Mouse (Mus musculus) forelimb bud, embryonic 11.5 days (tissue): ENCODE measurements around the gene Flii.

Experiments used
- DNase-seq: peaks from one replicate; pipeline ENCODE4 v3.0.0-alpha.2; 2012; ENCODE audit warnings: low read depth, low spot score

Flii gene

DNA sequence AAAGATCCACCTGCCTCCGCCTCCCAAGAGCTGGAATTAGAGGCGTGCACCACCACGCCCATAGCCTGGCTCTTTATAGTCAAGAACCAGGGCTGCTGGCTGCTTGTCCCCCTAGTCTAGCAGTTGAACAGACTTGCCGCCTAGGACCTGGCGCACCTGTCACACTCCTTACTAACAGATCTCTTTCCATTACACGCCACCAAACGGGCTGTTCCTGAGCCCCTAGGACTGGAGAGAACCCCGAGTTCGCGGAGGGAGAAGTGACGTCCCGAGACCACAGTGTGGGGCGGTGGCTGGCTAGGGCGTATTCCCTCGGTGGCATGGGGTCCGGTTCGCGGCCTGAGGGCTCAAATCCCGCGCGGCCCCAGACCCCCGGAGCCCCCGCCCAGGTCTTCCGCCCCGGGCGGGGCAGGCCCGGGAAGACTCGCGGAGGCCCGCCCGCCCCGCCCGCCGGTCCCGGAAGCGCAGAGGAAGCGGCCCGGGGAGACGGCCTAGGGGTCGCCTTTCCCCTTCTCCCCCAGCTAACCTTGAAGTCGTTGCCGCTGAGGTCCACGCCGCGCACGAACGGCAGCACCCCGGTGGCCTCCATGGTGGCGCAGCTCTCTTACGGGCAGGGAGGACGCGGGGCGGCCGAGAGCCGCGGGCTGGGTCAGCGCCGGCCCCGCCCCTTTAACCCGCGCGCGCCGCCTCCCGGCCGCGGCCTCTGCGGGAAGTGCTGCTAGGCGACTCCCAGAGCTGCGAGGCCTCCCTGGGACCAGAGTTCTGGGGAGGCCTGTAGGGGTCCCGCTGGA lies at the start of gene Flii:
Flii (minus strand) TSS at position 663 of the 791 bp plus-strand sequence.
- DNase-seq, result peak; percentile 69

DNA sequence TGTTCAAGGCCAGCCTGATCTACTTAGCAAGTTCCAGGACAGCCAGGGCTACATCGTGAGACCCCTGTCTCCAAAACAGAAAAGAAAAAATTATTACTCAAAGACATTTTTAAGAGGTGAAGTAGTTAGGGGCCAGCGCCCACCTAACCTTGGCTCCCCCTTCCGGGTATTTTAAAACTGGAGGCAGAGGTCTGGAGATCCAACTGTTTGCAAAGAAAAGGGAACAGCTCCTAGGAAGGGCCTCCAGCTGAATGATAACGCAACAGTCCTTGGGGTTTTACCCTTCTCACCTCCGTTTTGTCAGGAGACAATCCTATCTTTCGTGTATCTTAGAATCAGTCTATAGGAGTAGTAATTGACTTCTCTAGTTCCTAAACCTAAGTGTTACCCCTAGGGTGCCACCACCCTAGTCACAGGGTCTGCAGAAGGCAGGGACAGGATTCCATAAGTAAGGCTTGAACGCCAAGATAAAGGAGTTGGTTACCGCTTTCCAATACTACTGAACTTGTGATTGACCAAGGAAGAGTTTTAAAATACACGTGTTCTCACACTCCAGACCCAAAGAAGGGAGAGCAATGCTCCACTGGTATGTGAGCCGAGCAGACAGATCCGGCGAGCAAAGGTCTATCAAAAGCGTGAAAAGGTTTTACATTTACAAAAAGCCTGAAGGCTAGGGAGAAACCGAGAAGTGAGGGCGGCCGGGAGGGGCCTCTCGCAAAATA lies 49.2 kb upstream of the Flii start:
- no peak for DNase-seq

DNA sequence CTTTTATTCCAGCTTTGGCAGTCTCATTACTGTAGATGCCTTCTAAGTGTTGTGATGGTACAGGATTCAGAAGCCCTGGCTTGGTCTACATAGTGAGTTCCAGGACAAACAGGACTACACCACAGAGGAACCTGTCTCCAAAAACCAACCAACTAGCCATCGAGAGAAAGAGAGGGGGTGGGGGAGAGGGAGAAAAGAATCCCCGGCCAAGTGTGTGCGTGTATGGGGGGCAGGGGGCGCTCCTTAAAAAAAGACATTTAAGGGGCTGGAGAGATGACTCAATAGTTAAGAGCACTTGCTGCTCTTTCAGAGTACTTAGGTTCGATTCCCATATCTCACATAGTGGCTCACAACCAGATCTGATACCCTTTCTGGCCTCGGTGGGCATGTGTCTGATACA lies 48.5 kb upstream of the Flii start:
- no peak for DNase-seq

DNA sequence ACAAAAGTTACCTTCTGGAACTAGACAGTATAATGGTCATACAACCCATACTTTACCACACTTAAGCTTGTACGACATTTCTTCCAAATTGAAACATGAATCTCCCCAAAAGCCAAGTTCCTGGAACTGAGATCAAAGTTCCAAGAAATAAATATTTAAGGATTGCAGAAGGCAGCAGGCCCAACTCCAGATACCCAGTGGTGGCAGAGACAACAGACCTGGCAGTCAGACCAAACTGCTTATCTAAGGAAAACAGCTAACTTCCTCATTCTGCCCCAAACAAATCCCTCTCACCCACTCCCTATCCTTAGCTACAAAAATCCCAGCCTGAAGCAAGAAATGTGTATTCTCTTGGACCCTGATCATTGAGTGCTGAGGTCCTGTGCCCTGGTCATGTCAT lies 47.8 kb upstream of the Flii start:
- no peak for DNase-seq

DNA sequence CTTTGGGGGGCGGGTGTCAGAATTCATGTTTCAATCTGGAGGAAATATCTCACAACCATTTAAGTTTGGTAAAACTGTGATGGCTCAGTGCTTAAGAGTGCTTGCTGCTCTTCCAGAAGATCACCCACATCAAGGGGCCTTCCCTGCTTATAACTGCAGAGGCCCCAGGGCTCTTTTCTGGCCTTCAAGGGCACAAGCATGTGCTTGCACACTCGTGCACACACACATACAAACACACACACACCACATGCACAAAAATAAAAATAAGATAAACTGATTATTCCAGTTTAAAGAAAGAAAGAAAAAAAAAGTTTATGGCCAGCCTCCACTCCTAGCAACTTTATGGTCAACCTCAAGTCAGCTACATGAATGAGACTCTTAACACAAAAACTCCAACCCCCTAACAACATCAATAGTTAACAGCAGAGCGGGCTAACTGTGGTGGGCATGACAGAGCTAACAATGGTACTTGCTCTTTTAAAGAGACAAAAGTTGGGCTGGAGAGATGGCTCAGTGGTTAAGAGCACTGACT lies 47.2 kb upstream of the Flii start:
- no peak for DNase-seq

DNA sequence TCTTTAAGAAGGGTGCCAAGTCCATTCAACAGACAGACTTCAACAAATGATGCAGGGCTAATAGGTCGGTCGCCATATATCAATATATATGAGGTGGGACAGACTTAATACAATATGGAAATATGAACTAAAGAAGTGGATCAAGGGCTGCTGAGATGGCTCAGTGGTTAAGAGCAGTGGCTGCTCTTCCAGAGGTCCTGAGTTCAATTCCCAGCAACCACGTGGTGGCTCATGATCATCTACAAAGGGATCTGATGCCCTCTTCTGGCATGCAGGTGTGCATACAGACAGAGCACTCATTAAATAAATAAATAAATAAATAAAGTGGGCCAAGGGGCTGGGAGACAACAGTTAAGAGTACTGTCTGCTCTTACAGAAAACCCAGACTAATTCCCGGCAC lies 45.1 kb upstream of the Flii start:
- no peak for DNase-seq

DNA sequence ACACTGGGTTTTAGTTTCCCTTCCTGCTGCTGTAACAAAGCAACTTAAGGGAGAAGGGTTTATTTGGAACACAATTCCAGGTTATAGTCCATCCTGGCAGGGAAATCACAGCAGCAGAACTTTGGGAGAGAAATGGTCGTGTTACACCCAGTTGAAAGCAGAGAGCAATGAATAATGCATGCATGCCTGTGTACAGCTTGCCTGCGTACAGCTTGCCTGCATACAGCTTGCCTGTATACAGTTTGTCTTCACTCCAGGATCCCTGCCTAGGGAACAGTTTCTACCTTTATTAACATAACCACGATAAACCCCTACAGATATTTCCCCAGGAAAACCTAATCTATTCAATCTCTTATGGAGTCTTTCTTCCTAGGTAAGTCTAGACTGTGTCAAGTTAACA lies 43.7 kb upstream of the Flii start:
- DNase-seq, result no peak

DNA sequence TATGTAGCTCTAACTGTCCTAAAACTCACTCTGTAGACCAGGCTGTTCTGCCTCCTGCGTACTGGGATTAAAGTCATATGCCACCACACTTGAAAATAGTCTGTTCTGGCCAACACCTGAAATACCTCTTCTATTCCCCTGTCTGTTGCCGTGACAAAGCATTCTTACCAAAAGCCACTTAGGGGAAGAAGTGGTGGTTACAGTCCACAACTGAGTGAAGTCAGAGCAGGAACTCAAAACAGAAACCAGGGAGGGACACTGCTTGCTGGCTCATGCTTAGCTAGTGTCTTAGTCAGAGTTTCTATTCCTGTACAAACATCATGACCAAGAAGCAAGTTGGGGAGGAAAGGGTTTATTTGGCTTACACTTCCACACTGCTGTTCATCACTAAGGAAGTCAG lies 42.3 kb upstream of the Flii start:
- no peak for DNase-seq

DNA sequence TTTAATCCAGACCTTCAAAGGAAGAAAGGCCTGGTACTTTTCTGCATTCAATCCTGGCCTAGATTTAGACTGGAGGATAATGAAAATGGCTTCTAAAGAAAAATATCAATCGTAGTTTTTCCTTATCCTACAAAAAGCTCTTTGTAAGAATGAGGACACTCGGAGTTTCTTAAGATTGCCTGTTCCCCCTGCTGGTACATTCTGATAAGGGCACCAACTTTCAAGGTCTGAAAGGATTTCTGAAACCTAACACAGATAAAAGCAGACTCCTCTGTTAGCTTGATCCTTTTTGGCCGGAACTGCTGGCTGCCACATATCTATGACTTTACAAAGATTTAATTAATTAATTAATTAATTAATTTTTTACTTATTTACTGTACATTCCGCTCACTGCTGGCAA lies 39.9 kb upstream of the Flii start:
- no peak for DNase-seq

DNA sequence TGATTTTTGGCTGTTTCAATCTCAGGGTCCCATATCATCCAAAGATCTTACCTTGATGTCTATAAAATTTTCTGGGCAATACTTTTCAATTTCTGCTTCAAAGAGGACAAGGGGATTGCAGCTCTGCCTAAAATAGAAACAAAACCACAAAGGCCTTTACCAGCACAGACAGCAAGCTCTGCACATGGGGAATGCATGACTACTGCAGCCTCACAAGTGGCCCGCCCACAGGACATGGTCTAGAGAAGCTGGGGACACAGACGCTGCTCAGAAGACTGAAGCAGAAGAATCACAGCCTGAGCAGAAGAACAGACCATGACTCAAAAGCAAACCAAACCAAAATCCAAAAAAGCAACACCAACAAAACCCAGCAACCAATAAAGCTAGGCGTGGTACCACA lies 34.6 kb upstream of the Flii start:
- DNase-seq, result no peak

DNA sequence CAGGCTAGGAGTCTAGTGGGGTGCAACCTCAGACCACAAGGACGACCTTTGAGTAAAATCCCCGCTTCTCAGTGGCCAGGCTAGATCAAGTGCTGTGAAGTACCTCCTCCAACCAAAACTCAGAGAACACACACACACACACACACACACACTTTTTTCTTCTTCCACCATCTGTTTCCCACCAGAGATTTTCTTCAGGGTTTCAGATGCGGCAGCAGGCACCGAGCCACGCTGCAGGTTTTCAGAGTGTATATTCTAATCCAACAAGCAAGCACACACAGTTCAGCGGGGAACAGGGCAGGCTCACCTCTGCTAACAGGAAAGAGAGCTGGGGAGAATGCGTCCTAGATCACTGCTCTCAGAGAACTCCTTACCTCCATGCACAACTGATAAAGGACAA lies 28.5 kb upstream of the Flii start:
- no peak for DNase-seq

DNA sequence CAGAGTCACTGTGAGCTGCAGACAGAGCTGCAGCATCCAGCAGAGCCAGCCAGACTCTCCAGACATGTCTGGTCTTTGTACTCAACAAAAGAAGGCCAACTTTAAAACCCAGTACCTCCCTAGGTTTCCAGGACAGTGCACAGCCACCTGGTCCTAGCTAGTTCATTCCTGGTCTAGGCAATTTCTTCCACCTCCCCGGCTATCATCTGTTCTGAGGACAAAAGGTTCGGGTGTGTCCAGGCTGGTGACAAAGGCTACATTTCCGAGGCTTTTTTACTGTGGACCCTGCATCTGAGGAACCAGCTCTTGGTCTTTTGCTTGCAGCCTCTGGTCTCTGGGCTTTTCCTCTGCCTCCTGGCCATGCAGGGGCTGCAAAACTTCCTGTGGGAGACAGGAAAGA lies 13.3 kb upstream of the Flii start:
- DNase-seq, result no peak

DNA sequence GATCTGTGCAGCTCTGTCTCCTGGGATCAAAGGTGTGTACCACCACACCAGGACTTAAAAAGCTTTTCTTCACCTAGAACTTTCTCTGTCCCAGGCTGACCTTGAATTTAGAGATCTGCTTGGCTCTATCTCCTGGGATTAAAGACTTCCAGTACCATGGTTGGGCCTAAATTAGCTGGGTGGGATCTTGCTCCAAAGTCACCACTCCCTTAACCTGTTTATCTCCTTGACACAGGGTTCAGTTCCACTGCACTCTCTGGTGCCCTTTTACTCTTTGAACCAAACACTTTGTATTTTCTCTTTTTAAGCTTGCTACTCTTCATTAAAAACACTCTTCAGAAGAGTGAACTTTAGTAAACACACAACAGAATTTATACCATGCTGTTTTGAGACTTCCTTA lies 10.4 kb upstream of the Flii start:
- no peak for DNase-seq

DNA sequence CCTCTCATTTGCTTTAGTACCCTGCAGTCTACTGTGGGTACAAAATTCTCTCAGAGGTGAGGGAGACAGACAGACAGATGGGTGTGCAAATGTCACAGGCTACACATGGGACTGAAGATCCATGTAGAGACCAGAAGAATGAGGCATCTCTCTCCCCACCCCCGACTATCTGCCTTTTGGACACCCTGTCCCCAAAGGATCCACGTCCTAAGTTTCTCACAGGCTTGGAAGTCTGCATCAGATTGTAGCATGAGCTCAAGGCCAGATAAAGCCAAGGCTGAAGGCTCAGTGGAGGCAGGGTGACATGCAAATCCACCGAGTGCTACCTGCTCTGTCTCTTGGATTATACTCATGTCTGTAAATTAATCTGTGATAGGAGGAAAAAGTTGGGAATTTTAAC lies 9.4 kb upstream of the Flii start:
- no peak for DNase-seq

DNA sequence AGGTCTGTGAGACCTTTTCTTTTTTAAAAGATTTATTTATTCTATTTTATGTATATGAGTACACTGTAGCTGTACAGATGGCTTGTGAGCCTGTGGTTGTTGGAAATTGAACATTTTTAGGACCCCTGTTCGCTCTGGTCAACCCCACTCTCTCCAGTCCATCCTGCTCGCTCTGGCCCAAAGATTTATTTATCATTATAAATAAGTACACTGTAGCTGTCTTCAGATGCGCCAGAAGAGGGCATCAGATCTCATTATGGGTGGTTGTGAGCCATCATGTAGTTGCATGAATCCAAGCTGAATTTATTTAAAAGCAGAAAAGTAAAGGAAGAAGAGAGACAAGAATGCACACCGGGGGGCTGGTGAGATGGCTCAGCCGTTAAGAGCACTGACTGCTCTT lies 8.1 kb upstream of the Flii start:
- no peak for DNase-seq

DNA sequence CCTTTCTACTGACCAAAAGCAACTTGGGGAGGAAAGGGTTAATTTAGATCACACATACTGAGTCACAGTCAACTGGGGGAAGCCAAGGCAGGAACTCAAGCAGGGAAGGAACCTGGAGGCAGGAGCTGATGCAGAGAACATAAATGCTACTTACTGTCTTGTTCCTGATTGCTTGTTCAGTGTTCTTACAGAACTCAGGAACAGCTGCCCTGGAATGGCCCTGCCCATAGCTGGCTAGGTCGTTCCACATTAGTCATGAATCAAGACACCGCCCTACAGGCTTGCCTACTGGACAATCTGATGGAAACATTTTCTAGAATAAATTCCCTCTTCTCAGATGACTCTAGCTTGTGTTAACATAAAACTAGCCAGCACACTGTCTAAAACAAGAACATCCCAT lies 7.1 kb upstream of the Flii start:
- no peak for DNase-seq

DNA sequence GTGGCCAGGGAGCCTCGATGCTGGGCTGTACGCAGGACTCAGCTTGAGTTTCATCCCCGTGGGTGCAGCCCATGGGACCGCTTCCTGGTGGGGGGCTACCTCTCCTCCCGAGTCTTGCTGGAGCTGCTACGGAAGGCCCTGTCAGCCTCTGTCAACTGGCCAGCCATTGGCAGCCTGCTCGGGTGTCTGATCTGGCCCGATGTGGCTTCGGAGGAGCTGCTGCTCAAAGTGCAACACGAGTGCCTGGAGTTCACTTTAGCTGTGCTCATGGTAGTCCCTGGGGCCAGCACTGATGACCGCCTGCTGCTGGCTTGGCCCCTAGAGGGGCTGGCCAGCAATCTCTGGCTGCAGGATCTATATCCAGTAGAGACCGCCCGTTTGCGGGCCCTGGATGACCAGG lies 4.2 kb upstream of the Flii start:
- DNase-seq, result no peak

DNA sequence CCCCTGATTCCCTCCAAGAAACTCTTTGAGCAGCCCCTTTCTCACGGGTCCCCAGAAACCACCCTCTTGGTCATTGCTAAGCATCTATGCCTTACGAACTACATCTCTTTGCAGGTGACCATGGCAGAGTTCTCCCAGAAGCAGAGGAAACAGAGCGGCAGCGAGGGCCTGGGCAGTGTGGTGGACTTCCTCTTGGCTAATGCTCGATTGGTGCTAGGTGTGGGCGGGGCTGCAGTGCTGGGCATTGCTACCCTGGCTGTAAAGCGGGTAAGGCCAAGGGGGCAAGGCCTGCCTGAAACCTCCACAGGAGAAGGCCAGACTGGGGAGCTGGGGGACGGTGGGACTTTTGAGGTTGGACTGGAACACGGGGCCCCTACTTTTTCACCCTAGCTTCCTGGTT lies 3.1 kb upstream of the Flii start:
- DNase-seq, result no peak

DNA sequence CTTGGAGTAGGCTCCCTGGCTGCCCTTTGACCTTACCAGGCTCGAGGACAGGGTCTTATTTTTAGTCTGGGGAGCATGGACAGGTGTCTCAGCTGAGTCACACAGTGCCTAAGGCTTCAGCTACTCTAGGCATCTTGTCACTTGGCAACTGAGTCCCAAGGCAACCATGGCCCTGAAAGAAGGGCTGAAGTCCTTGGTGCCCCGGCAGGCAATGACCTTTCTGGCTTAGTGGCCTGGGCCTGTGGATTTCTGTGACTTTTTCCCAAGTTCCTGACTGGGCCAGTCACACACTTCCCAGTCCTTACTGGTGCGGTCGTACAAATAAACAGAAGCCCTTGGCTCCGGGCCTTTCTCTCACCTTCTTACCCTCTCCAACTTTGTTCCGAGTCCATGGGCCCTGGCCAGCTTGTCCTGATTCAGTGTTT lies 2.2 kb upstream of the Flii start:
- no peak for DNase-seq

DNA sequence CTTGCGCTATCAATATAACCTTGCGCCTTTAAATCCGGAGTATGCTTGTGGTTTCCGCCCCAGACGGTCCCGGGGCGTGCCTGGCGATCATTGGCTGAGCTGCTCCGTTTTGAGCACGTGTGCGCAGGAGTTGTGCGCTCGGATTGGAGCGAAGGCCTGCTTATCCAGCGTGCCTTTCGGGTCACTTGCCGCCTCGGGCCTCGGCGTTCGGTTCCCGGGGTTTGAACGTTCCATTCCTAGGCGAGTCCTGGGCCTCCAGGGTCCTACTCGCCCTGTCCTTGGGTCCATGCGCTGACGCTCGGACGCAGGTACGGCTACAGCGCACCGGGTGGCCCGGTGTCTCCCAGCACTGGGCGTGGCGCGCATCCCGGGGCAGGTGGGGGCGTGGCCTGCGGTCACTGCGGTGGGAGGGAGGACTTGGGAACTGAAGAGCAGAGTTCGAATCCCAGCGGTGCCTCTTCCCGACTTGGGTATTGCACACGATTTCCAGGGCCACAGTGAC lies 1.2 kb upstream of the Flii start, which contains the start of gene Mief2:
Mief2 (plus strand) TSS at position 139 of the 502 bp plus-strand sequence.
- DNase-seq, result peak; percentile 94

DNA sequence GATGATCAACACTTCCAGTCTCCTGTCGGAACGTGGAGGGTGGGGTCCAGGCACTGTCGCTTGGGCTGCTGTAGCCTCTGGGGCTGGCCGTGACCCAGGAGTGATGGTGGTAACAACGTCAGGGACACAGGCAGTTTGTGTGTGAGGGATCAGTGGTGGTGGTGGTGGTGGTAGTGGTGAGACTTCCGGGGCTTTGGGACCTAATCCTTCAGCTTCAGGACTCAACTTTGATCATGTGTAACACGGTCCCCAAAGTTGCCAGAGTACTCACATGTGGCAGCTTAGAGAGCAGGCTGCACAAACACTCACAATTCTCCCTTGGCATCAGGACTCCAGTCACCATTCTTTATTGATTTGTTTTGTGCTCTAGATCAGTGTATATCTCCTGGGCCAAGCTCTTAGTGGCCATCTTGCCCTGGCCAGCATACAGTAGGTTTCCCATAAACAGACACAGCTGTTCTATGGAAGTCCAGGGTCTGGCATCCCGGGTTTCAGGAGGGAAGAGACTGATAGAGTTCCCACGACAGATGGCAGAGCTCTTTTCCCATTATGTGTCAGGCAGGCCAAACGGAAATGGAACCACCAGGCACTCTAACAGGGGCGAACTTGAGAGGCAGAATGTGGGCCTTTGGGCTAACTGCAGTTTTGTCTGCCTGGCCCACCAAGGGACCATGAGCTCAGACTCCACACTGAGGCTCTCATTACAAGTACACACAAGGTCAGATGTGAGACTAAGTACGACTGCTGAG lies 503 bp upstream of the Flii start:
- no peak for DNase-seq

DNA sequence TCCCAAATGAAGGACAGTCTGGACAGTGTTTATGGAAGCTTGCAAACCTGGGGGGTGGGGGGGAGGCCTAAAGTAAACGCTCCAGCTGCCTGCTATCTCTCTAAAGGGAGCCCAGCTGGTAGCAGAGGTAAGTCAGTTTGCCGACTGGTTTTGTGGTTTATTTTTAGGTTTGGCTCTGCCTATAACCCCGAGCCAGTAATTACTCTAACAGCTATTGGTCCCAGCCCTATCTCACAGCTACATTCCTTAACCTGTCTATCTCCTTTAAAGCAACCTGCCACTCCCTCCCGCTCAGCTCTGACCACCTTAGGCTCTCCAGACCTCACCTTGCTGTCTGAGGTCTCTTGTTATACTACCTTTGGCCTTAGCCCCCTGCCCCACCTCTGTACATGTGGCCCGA lies 7.8 kb downstream of the Flii start:
- DNase-seq, result no peak
